Mouse (Mus musculus): ENCODE data around the gene Lama1.

DNA sequence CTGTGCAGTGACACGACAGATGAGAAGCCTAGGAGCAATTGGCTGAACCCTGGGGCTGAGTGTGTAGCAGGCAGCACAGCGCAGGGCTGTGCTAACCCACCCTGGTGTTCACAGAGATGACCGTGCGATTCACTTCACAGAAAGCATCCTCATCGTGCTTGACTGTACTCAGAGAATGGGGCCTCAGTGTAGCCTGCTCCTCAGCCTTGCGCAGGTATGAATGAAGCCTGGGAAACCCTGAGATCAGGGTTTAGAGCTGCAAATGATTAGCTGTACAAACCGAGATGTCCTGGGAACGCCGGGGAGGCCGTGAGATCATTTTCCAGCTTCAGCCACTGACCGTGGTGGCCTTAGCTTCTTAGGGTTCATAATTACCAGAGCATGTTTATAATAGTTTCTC lies 29.5 kb downstream of the Lama1 start:
- TF ChIP-seq CTCF (IDR thresholded peaks at IDR 0.05; ENCODE audit: low read depth, low read length) (no peak), EP300 (IDR thresholded peaks at IDR 0.05; ENCODE audit: insufficient read depth, low read depth, low read length) (no peak)
